Mouse (Mus musculus) liver, adult 2 months (tissue): Measurements from ENCODE around the gene Itga7.

Experiments used
- CTCF ChIP-seq: fragments of 200-500 bp; IDR thresholded peaks from 2 replicates; pipeline ENCODE4 v1.5.1; 2011; ENCODE audit warnings: low read depth, low read length, control low read depth
- POLR2A ChIP-seq: fragments of 200-500 bp; IDR thresholded peaks from 2 replicates; pipeline ENCODE4 v1.6.1; 2011; ENCODE audit warnings: low read length, control low read depth; ENCODE audit not compliant: insufficient read depth; ENCODE audit errors: extremely low read depth

DNA sequence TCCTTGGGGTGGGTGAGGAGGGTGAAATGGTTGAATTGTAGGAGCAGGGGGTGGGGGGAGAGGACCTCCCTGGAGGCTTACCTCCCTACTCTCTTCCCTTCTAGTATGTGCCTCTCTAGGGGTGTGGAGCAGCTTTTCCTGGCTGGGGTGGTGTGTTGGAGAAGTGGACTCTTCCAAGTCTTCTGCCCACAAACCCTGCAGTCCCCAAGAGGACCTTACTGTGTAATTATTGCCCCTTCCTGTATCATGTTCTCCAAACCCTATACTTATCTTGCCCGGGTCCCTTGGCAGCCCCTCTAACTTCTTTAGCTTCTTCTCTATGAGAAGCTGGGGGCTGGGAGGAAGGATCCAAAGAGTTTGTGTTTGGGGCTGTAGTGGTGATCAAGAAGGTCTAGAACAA lies 36.8 kb upstream of the Itga7 start:
- TF ChIP-seq CTCF (no peak), POLR2A (no peak)
